Mouse (Mus musculus): Measurements from ENCODE around the gene Mapkapk3.

Mapkapk3 gene

GRCm38 (mm10) chr9:107264731-107265130, 24.9 kb downstream of the Mapkapk3 start:
- no peak for DNase-seq (ENCODE audit: low read depth, low spot score)

GRCm38 (mm10) chr9:107263912-107264311, 25.8 kb downstream of the Mapkapk3 start:
- DNase-seq (ENCODE audit: low read depth, low spot score), result no peak

- no peak for DNase-seq (ENCODE audit: low read depth, low spot score)
Measured at GRCm38 (mm10) chr9:107262375-107262774, 27.3 kb downstream of the Mapkapk3 start.

GRCm38 (mm10) chr9:107261792-107262191, 27.9 kb downstream of the Mapkapk3 start:
- no peak for DNase-seq (ENCODE audit: low read depth, low spot score)

- DNase-seq (ENCODE audit: low read depth, low spot score), result no peak
Measured at GRCm38 (mm10) chr9:107260836-107261235, 28.8 kb downstream of the Mapkapk3 start.

GRCm38 (mm10) chr9:107260429-107260828, 29.2 kb downstream of the Mapkapk3 start:
- DNase-seq (ENCODE audit: low read depth, low spot score), result no peak

GRCm38 (mm10) chr9:107259571-107259970, 30.1 kb downstream of the Mapkapk3 start:
- no peak for DNase-seq (ENCODE audit: low read depth, low spot score)

- DNase-seq (ENCODE audit: low read depth, low spot score), result no peak
Measured at GRCm38 (mm10) chr9:107255596-107255995, 34.1 kb downstream of the Mapkapk3 start.

- no peak for DNase-seq (ENCODE audit: low read depth, low spot score)
Measured at GRCm38 (mm10) chr9:107254925-107255324, 34.8 kb downstream of the Mapkapk3 start.

GRCm38 (mm10) chr9:107254476-107254875, 35.2 kb downstream of the Mapkapk3 start:
- no peak for DNase-seq (ENCODE audit: low read depth, low spot score)

- DNase-seq (ENCODE audit: low read depth, low spot score), result no peak
Measured at GRCm38 (mm10) chr9:107252164-107252563, 37.5 kb downstream of the Mapkapk3 start.

GRCm38 (mm10) chr9:107250416-107251337, 39.0 kb downstream of the Mapkapk3 start:
- DNase-seq (ENCODE audit: low read depth, low spot score), result no peak

- DNase-seq (ENCODE audit: low read depth, low spot score), result no peak
Measured at GRCm38 (mm10) chr9:107249154-107249553, 40.5 kb downstream of the Mapkapk3 start.

GRCm38 (mm10) chr9:107246170-107246569, 43.5 kb downstream of the Mapkapk3 start:
- DNase-seq (ENCODE audit: low read depth, low spot score), result no peak

GRCm38 (mm10) chr9:107245311-107245710, 44.4 kb downstream of the Mapkapk3 start:
- no peak for DNase-seq (ENCODE audit: low read depth, low spot score)

- no peak for DNase-seq (ENCODE audit: low read depth, low spot score)
Measured at GRCm38 (mm10) chr9:107236151-107236550, 53.5 kb downstream of the Mapkapk3 start.

GRCm38 (mm10) chr9:107235261-107235660, 54.4 kb downstream of the Mapkapk3 start:
- no peak for DNase-seq (ENCODE audit: low read depth, low spot score)

- DNase-seq (ENCODE audit: low read depth, low spot score), result no peak
Measured at GRCm38 (mm10) chr9:107232140-107232539, 57.5 kb downstream of the Mapkapk3 start.

GRCm38 (mm10) chr9:107231539-107232139, 58.0 kb downstream of the Mapkapk3 start, which contains the start of gene Dock3:
Dock3 (minus strand) TSS chr9:107231909.
- peak; percentile 74 for DNase-seq (ENCODE audit: low read depth, low spot score)

- DNase-seq (ENCODE audit: low read depth, low spot score), result no peak
Measured at GRCm38 (mm10) chr9:107230991-107231538, 58.6 kb downstream of the Mapkapk3 start.

GRCm38 (mm10) chr9:107224597-107224996, 65.1 kb downstream of the Mapkapk3 start:
- DNase-seq (ENCODE audit: low read depth, low spot score), result no peak
